Mouse (Mus musculus) forebrain, embryonic 16.5 days (tissue): ENCODE data around the gene Ripply1. TPM values are rescaled to one million over a fixed set of nuclear protein-coding genes. Genes with fewer than 3 reads are reported as not detected.

Experiments
- ATAC-seq: fragments of 200-750 bp; cut with Nextera tagmentation; 2 replicates; pipeline ENCODE4 v1.8.0; 2017; ENCODE audit warnings: mild to moderate bottlenecking, moderate library complexity
- H3K27ac ChIP-seq: fragments of 300-500 bp; sonication (generic); 2 replicates; pipeline ENCODE4 v1.5.1; 2014; ENCODE audit warnings: low read length, control low read depth
- H3K27me3 ChIP-seq: fragments of 300-500 bp; sonication (generic); replicated peaks from 2 replicates; pipeline ENCODE4 v1.6.1; 2014; ENCODE audit warnings: low read length; ENCODE audit not compliant: control insufficient read depth, insufficient read depth
- H3K36me3 ChIP-seq: fragments of 300-500 bp; sonication (generic); 2 replicates; pipeline ENCODE4 v1.6.1; 2014; ENCODE audit not compliant: control insufficient read depth, insufficient read depth
- H3K4me1 ChIP-seq: fragments of 300-500 bp; sonication (generic); replicated peaks from 2 replicates; pipeline ENCODE4 v1.6.1; 2014; ENCODE audit warnings: low read length; ENCODE audit not compliant: control insufficient read depth, insufficient read depth
- H3K4me2 ChIP-seq: fragments of 300-500 bp; sonication (generic); 2 replicates; pipeline ENCODE4 v1.6.1; 2014; ENCODE audit warnings: mild to moderate bottlenecking, low read length, control low read depth
- H3K4me3 ChIP-seq: fragments of 300-500 bp; sonication (generic); replicated peaks from 2 replicates; pipeline ENCODE4 v1.5.1; 2014; ENCODE audit warnings: mild to moderate bottlenecking, low read length, control low read depth
- H3K9ac ChIP-seq: fragments of 300-500 bp; sonication (generic); replicated peaks from 2 replicates; pipeline ENCODE4 v1.6.1; 2014; ENCODE audit warnings: low read depth, low read length, control low read depth
- H3K9me3 ChIP-seq: fragments of 300-500 bp; sonication (generic); 2 replicates; pipeline ENCODE4 v1.6.1; 2016; ENCODE audit warnings: low read length; ENCODE audit not compliant: control insufficient read depth
- WGBS: fragments of 180-500 bp; shearing (Covaris S2); extraction: QIAGEN DNeasy Blood & Tissue Kit; methylation state at CpG from one replicate; pipeline ENCODE4 v1.1.7; 2014; 5-methylcytosine and 5-hydroxymethylcytosine counted together
- polyA plus RNA-seq: library from polyadenylated mRNA; unstranded; fragments of >200 nt; fragmentation: Nextera tagmentation; extraction: Ambion mirVana; gene quantifications from 2 replicates; pipeline ENCODE4 v1.2.1, GENCODE M21; 2015

The Ripply1 gene
- polyA plus RNA-seq, 1 experiment from 2014 or later, result not detected

DNA sequence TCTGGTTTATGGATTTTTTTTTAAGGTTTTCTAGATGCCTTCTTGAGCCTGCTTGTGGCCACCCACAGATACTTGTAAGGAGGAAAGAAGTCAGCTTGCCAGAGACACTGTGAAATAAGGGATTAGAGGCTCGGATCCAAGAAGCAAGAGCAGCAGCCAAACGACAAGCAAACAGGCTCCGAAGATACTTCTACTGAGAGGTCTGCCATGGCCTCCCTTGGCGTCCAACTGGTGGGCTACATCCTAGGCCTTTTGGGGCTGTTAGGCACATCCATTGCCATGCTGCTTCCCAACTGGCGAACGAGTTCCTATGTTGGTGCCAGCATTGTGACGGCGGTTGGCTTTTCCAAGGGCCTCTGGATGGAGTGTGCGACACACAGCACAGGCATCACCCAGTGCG lies 26.3 kb upstream of the Ripply1 start:
- no peaks in the 10 kb centered on the region for H3K36me3 ChIP-seq
- H3K27ac ChIP-seq, result no peak overlapping the region
- H3K4me1 ChIP-seq, result no peaks in the 10 kb centered on the region
- H3K4me2 ChIP-seq, result no peak overlapping the region
- no peaks in the 10 kb centered on the region for H3K9me3 ChIP-seq
- WGBS, result 82% methylated on average over 10 of the region's 10 CpGs
- H3K27me3 ChIP-seq, result no peaks in the 10 kb centered on the region
- H3K9ac ChIP-seq, result no peak overlapping the region
- ATAC-seq, result peak; percentile 54; the same call in 1 of the 2 replicates
- no peak overlapping the region for H3K4me3 ChIP-seq

GRCm38 (mm10) chrX:139808085-139808484 lies 25.9 kb upstream of the Ripply1 start:
- no peaks in the 10 kb centered on the region for H3K27me3 ChIP-seq
- H3K4me1 ChIP-seq, result no peaks in the 10 kb centered on the region
- ATAC-seq, result peak; percentile 78
- no peak overlapping the region for H3K27ac ChIP-seq
- H3K36me3 ChIP-seq, result no peaks in the 10 kb centered on the region
- no peaks in the 10 kb centered on the region for H3K9me3 ChIP-seq
- H3K4me2 ChIP-seq, result no peak overlapping the region
- WGBS, result 46% methylated on average over 4 of the region's 4 CpGs
- no peak overlapping the region for H3K4me3 ChIP-seq
- no peak overlapping the region for H3K9ac ChIP-seq

DNA sequence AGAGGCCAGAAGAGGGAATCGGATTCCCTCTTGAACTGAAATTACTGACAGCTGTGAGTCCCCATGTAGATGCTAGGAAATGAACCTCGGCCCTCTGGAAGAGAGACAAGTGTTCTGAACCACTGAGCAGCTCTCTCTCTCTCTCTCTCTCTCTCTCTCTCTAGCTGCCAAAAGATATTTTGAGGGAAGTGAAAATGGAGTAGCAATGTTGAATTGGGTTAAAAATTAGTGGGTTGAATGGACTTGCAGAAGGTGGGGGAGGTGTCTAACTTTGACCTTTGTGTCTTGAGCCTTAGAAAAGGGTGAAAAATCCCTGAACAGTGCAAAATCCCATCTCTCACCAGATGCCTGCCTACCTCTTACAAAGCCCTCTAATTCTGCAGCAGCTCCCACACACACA lies 25.2 kb upstream of the Ripply1 start:
- 69% methylated on average over 2 of the region's 2 CpGs for WGBS
- Histone ChIP-seq H3K4me1 (no peaks in the 10 kb centered on the region), H3K9me3 (no peaks in the 10 kb centered on the region), H3K36me3 (no peaks in the 10 kb centered on the region), H3K9ac (no peak overlapping the region), H3K27ac (no peak overlapping the region), H3K4me2 (no peak overlapping the region), H3K27me3 (no peaks in the 10 kb centered on the region), H3K4me3 (no peak overlapping the region)
- no peak for ATAC-seq

DNA sequence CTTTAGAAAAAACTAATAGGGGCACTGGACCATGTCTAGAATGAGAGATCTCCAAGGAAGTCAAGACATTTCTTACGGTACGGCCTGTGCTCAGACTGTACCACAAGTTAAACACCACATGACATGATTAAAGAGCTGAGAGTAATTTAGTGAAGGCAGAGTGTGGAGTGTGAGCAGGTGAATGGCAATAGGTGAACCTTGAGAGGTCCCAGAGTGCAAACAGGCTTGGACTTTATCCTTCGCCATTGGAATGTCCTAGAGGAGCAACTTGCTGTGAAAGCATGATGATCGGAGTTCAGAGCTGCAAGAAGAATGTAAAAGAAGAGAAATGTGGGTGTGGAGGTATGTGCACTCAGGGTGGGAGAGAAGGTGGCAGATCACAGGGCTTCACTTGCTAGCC lies 23.8 kb upstream of the Ripply1 start:
- Histone ChIP-seq H3K36me3 (no peaks in the 10 kb centered on the region), H3K4me1 (no peaks in the 10 kb centered on the region), H3K27me3 (no peaks in the 10 kb centered on the region), H3K27ac (no peak overlapping the region), H3K9ac (no peak overlapping the region), H3K9me3 (no peaks in the 10 kb centered on the region), H3K4me2 (no peak overlapping the region), H3K4me3 (no peak overlapping the region)
- ATAC-seq, result no peak
- 95% methylated on average over 4 of the region's 4 CpGs for WGBS

DNA sequence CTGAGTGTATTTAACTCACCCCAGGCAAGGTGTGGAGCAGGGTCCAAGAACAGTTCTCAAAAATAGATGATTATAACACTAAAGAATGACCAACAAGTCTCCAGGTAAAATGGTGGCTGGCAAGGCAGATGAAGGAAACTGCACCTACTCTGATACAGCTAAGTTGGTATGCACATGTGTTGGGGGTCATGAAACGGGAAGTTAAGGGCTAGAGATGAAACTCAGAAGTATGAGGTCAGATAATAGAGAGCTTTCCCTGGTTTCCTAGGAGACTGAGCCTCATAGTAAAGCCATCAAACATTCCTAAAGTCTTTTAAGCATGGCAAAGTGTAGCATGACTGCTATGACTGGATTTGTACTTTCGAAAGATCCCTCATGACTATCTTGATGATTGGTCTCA lies 20.9 kb upstream of the Ripply1 start:
- H3K9me3 ChIP-seq, result no peaks in the 10 kb centered on the region
- no peak overlapping the region for H3K4me2 ChIP-seq
- no peaks in the 10 kb centered on the region for H3K27me3 ChIP-seq
- H3K4me3 ChIP-seq, result no peak overlapping the region
- H3K4me1 ChIP-seq, result no peaks in the 10 kb centered on the region
- no peak overlapping the region for H3K9ac ChIP-seq
- no peak for ATAC-seq
- H3K36me3 ChIP-seq, result no peaks in the 10 kb centered on the region
- WGBS, result 77% methylated on average over 2 of the region's 2 CpGs
- H3K27ac ChIP-seq, result no peak overlapping the region

- Histone ChIP-seq H3K36me3 (no peaks in the 10 kb centered on the region), H3K4me2 (no peak within 1 kb of the TSS), H3K27me3 (no peaks in the 10 kb centered on the region), H3K27ac (no peak within 1 kb of the TSS), H3K4me3 (no peak within 1 kb of the TSS), H3K9me3 (no peaks in the 10 kb centered on the region), H3K4me1 (no peaks in the 10 kb centered on the region), H3K9ac (no peak within 1 kb of the TSS)
- WGBS, result 66% methylated on average over 8 of the region's 8 CpGs
- ATAC-seq, result no peak
Observed at GRCm38 (mm10) chrX:139800406-139800878, 18.3 kb upstream of the Ripply1 start, which contains the start of gene Cldn2. Gene Cldn2 (plus strand): TSS chrX:139800828.

DNA sequence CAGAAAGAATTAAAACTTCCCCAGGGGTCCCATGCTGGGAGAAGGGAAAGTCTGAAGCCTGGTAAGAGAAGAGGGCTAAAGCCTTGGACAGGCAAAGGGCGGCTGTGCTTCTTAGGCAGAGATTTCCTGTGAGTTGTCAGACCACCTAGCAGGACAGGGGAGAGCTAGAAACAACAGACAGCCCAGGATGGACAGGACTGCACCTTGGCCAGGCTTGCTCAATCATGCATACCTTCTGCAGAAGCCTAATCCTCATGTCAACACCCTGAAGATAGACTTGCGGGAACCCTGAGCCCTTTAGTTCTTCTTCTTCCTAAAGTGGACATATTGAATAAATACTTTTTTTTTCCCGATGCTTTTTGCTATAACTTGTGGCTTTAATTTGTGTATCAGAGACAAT lies 17.8 kb upstream of the Ripply1 start:
- no peaks in the 10 kb centered on the region for H3K36me3 ChIP-seq
- no peak overlapping the region for H3K4me3 ChIP-seq
- WGBS, result 86% methylated on average over 3 of the region's 3 CpGs
- no peak overlapping the region for H3K4me2 ChIP-seq
- no peak for ATAC-seq
- H3K9ac ChIP-seq, result no peak overlapping the region
- H3K27me3 ChIP-seq, result no peaks in the 10 kb centered on the region
- H3K27ac ChIP-seq, result no peak overlapping the region
- no peaks in the 10 kb centered on the region for H3K4me1 ChIP-seq
- no peaks in the 10 kb centered on the region for H3K9me3 ChIP-seq

DNA sequence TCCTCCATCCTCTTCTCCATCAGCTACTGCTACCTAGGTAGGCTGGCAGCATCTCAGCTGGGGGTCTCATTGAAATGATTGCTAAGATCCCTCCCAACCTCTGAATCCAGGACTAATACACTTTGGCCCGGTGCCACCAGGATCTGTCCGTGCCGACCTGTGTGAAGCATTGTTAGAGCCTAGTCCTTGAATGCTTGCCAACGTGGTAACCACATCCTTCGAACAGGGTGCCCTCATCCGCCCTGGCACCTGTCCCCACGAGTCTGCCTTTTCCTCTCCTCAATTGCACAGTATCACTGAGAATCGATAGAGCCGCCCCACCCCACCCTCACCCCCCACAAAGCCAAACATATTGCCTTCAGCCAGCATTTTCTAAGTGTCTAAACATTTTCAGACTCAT lies 15.7 kb upstream of the Ripply1 start:
- Histone ChIP-seq H3K36me3 (no peaks in the 10 kb centered on the region), H3K27ac (no peak overlapping the region), H3K4me3 (no peak overlapping the region), H3K9ac (no peak overlapping the region), H3K27me3 (no peaks in the 10 kb centered on the region), H3K4me1 (no peaks in the 10 kb centered on the region), H3K9me3 (no peaks in the 10 kb centered on the region), H3K4me2 (no peak overlapping the region)
- ATAC-seq, result no peak
- WGBS, result 66% methylated on average over 9 of the region's 9 CpGs

- no peak overlapping the region for H3K9ac ChIP-seq
- WGBS, result 80% methylated on average over 6 of the region's 6 CpGs
Observed at GRCm38 (mm10) chrX:139796037-139796436, 13.9 kb upstream of the Ripply1 start.

More at GRCm38 (mm10) chrX:139796037-139796436, 13.9 kb upstream of the Ripply1 start:
- Histone ChIP-seq H3K27ac (no peak overlapping the region), H3K9me3 (no peaks in the 10 kb centered on the region), H3K36me3 (no peaks in the 10 kb centered on the region), H3K4me3 (no peak overlapping the region), H3K4me2 (no peak overlapping the region), H3K4me1 (no peaks in the 10 kb centered on the region), H3K27me3 (no peaks in the 10 kb centered on the region)
- no peak for ATAC-seq
